Mouse (Mus musculus): ENCODE measurements at regions not wholly inside any gene's neighbourhood (a gene's known extent, or its start where the extent isn't known, plus 50 kb on each side); places are given as distances from the start of the nearest gene placed in this dataset.
A peak's percentile ranks its signal among the peaks of the same experiment; 100 is the strongest.

GRCm38 (mm10) chr13:28856472-28856871 is 97.0 kb downstream of the Sox4 start:
- Histone ChIP-seq H3K27me3 (ENCODE audit: control insufficient read depth, insufficient read depth, low read length) (no peaks in the 10 kb centered on the region), H3K9me3 (ENCODE audit: control insufficient read depth, low read length) (no peaks in the 10 kb centered on the region), H3K9ac (ENCODE audit: low read length) (no peak overlapping the region), H3K4me3 (ENCODE audit: low read depth, low read length) (no peak overlapping the region), H3K4me2 (ENCODE audit: low read depth, low read length, severe bottlenecking) (no peak overlapping the region), H3K4me1 (replicated peaks; ENCODE audit: control insufficient read depth, insufficient read depth, low read length) (peaks cover 3% of the 10 kb centered on the region; the same call in 1 of the 2 replicates), H3K27ac (ENCODE audit: low read depth, low read length) (no peak overlapping the region), H3K36me3 (ENCODE audit: control insufficient read depth, insufficient read depth, low read length) (no peaks in the 10 kb centered on the region)
- ATAC-seq (replicated peaks; ENCODE audit: low FRiP score) (no peak), DNase-seq (ENCODE audit: low spot score) (no peak)
- WGBS, result 87% methylated on average over 4 of the region's 4 CpGs

- DNase-seq (ENCODE audit: low spot score), result no peak
- H3K27me3 ChIP-seq (ENCODE audit: control insufficient read depth, insufficient read depth, low read length), result no peaks in the 10 kb centered on the region
Observed at GRCm38 (mm10) chr13:28854247-28854646, 99.3 kb downstream of the Sox4 start.

GRCm38 (mm10) chr13:28848305-28848704 is 105.2 kb downstream of the Sox4 start:
- Histone ChIP-seq H3K9ac (ENCODE audit: low read length) (no peak overlapping the region), H3K4me2 (ENCODE audit: low read depth, low read length, severe bottlenecking) (no peak overlapping the region), H3K4me3 (ENCODE audit: low read depth, low read length) (no peak overlapping the region), H3K27me3 (ENCODE audit: control insufficient read depth, insufficient read depth, low read length) (no peaks in the 10 kb centered on the region), H3K4me1 (replicated peaks; ENCODE audit: control insufficient read depth, insufficient read depth, low read length) (peaks cover 12% of the 10 kb centered on the region), H3K36me3 (ENCODE audit: control insufficient read depth, insufficient read depth, low read length) (no peaks in the 10 kb centered on the region), H3K9me3 (ENCODE audit: control insufficient read depth, low read length) (no peaks in the 10 kb centered on the region), H3K27ac (ENCODE audit: low read depth, low read length) (no peak overlapping the region)
- WGBS, result 88% methylated on average over 5 of the region's 5 CpGs
- no peak for DNase-seq (ENCODE audit: low spot score)
- no peak for ATAC-seq (replicated peaks; ENCODE audit: low FRiP score)

More at GRCm38 (mm10) chr13:28854247-28854646, 99.3 kb downstream of the Sox4 start:
- Histone ChIP-seq H3K4me3 (ENCODE audit: low read depth, low read length) (no peak overlapping the region), H3K36me3 (ENCODE audit: control insufficient read depth, insufficient read depth, low read length) (no peaks in the 10 kb centered on the region), H3K9ac (ENCODE audit: low read length) (no peak overlapping the region), H3K4me2 (ENCODE audit: low read depth, low read length, severe bottlenecking) (no peak overlapping the region), H3K9me3 (ENCODE audit: control insufficient read depth, low read length) (no peaks in the 10 kb centered on the region), H3K4me1 (replicated peaks; ENCODE audit: control insufficient read depth, insufficient read depth, low read length) (no peaks in the 10 kb centered on the region), H3K27ac (ENCODE audit: low read depth, low read length) (no peak overlapping the region)
- no peak for ATAC-seq (replicated peaks; ENCODE audit: low FRiP score)
- 92% methylated on average over 9 of the region's 9 CpGs for whole genome bisulfite sequencing

- H3K4me3 ChIP-seq (ENCODE audit: low read depth, low read length), result no peak overlapping the region
- H3K9me3 ChIP-seq (ENCODE audit: control insufficient read depth, low read length), result no peaks in the 10 kb centered on the region
- no peak for DNase-seq (ENCODE audit: low spot score)
- no peak overlapping the region for H3K9ac ChIP-seq (ENCODE audit: low read length)
- H3K36me3 ChIP-seq (ENCODE audit: control insufficient read depth, insufficient read depth, low read length), result no peaks in the 10 kb centered on the region
- WGBS, result 60% methylated on average over 3 of the region's 3 CpGs
- H3K4me2 ChIP-seq (ENCODE audit: low read depth, low read length, severe bottlenecking), result no peak overlapping the region
- ATAC-seq (replicated peaks; ENCODE audit: low FRiP score), result no peak
- H3K27ac ChIP-seq (ENCODE audit: low read depth, low read length), result no peak overlapping the region
- H3K4me1 ChIP-seq (replicated peaks; ENCODE audit: control insufficient read depth, insufficient read depth, low read length), result peaks cover 12% of the 10 kb centered on the region
- no peaks in the 10 kb centered on the region for H3K27me3 ChIP-seq (ENCODE audit: control insufficient read depth, insufficient read depth, low read length)
Observed at GRCm38 (mm10) chr13:28847478-28847877, 106.0 kb downstream of the Sox4 start.

GRCm38 (mm10) chr13:28844495-28844894 is 109.0 kb downstream of the Sox4 start:
- no peak overlapping the region for H3K4me3 ChIP-seq (ENCODE audit: low read depth, low read length)
- no peaks in the 10 kb centered on the region for H3K27me3 ChIP-seq (ENCODE audit: control insufficient read depth, insufficient read depth, low read length)
- no peak overlapping the region for H3K4me2 ChIP-seq (ENCODE audit: low read depth, low read length, severe bottlenecking)
- no peak for DNase-seq (ENCODE audit: low spot score)
- WGBS, result 38% methylated on average over 3 of the region's 3 CpGs
- H3K4me1 ChIP-seq (replicated peaks; ENCODE audit: control insufficient read depth, insufficient read depth, low read length), result peaks cover 12% of the 10 kb centered on the region
- ATAC-seq (replicated peaks; ENCODE audit: low FRiP score), result peak; percentile 56; the same call in 1 of the 2 replicates
- H3K27ac ChIP-seq (ENCODE audit: low read depth, low read length), result peak overlapping the region; percentile 25; the same call in 1 of the 2 replicates
- no peaks in the 10 kb centered on the region for H3K9me3 ChIP-seq (ENCODE audit: control insufficient read depth, low read length)
- H3K9ac ChIP-seq (ENCODE audit: low read length), result no peak overlapping the region
- H3K36me3 ChIP-seq (ENCODE audit: control insufficient read depth, insufficient read depth, low read length), result no peaks in the 10 kb centered on the region

GRCm38 (mm10) chr13:28842811-28843210 is 110.7 kb downstream of the Sox4 start:
- peaks cover 13% of the 10 kb centered on the region for H3K4me1 ChIP-seq (replicated peaks; ENCODE audit: control insufficient read depth, insufficient read depth, low read length)
- DNase-seq (ENCODE audit: low spot score), result no peak
- WGBS, result 83% methylated on average over 3 of the region's 3 CpGs

GRCm38 (mm10) chr13:28840142-28840541 is 113.4 kb downstream of the Sox4 start:
- no peaks in the 10 kb centered on the region for H3K9me3 ChIP-seq (ENCODE audit: control insufficient read depth, low read length)
- H3K4me3 ChIP-seq (ENCODE audit: low read depth, low read length), result no peak overlapping the region
- H3K27ac ChIP-seq (ENCODE audit: low read depth, low read length), result no peak overlapping the region
- no peaks in the 10 kb centered on the region for H3K36me3 ChIP-seq (ENCODE audit: control insufficient read depth, insufficient read depth, low read length)
- no peak overlapping the region for H3K9ac ChIP-seq (ENCODE audit: low read length)
- ATAC-seq (replicated peaks; ENCODE audit: low FRiP score) (no peak), DNase-seq (ENCODE audit: low spot score) (no peak)
- H3K4me1 ChIP-seq (replicated peaks; ENCODE audit: control insufficient read depth, insufficient read depth, low read length), result peaks cover 7% of the 10 kb centered on the region; the same call in 1 of the 2 replicates
- WGBS, result 94% methylated on average over 5 of the region's 5 CpGs
- no peaks in the 10 kb centered on the region for H3K27me3 ChIP-seq (ENCODE audit: control insufficient read depth, insufficient read depth, low read length)
- no peak overlapping the region for H3K4me2 ChIP-seq (ENCODE audit: low read depth, low read length, severe bottlenecking)

More at GRCm38 (mm10) chr13:28842811-28843210, 110.7 kb downstream of the Sox4 start:
- Histone ChIP-seq H3K36me3 (ENCODE audit: control insufficient read depth, insufficient read depth, low read length) (no peaks in the 10 kb centered on the region), H3K4me2 (ENCODE audit: low read depth, low read length, severe bottlenecking) (no peak overlapping the region), H3K9ac (ENCODE audit: low read length) (no peak overlapping the region), H3K27me3 (ENCODE audit: control insufficient read depth, insufficient read depth, low read length) (no peaks in the 10 kb centered on the region), H3K27ac (ENCODE audit: low read depth, low read length) (no peak overlapping the region), H3K9me3 (ENCODE audit: control insufficient read depth, low read length) (no peaks in the 10 kb centered on the region), H3K4me3 (ENCODE audit: low read depth, low read length) (no peak overlapping the region)
- no peak for ATAC-seq (replicated peaks; ENCODE audit: low FRiP score)

- Histone ChIP-seq H3K27ac (ENCODE audit: low read depth, low read length) (no peak overlapping the region), H3K4me3 (ENCODE audit: low read depth, low read length) (no peak overlapping the region), H3K36me3 (ENCODE audit: control insufficient read depth, insufficient read depth, low read length) (no peaks in the 10 kb centered on the region), H3K27me3 (ENCODE audit: control insufficient read depth, insufficient read depth, low read length) (no peaks in the 10 kb centered on the region), H3K4me1 (replicated peaks; ENCODE audit: control insufficient read depth, insufficient read depth, low read length) (peaks cover 2% of the 10 kb centered on the region; the same call in 1 of the 2 replicates), H3K9ac (ENCODE audit: low read length) (no peak overlapping the region), H3K4me2 (ENCODE audit: low read depth, low read length, severe bottlenecking) (no peak overlapping the region), H3K9me3 (ENCODE audit: control insufficient read depth, low read length) (no peaks in the 10 kb centered on the region)
- WGBS, result 65% methylated on average over 6 of the region's 6 CpGs
- no peak for DNase-seq (ENCODE audit: low spot score)
- no peak for ATAC-seq (replicated peaks; ENCODE audit: low FRiP score)
Observed at GRCm38 (mm10) chr13:28839084-28839483, 114.4 kb downstream of the Sox4 start.

- no peak for ATAC-seq (replicated peaks; ENCODE audit: low FRiP score)
- no peak overlapping the region for H3K4me2 ChIP-seq (ENCODE audit: low read depth, low read length, severe bottlenecking)
- H3K27ac ChIP-seq (ENCODE audit: low read depth, low read length), result no peak overlapping the region
- H3K9ac ChIP-seq (ENCODE audit: low read length), result no peak overlapping the region
- H3K4me3 ChIP-seq (ENCODE audit: low read depth, low read length), result no peak overlapping the region
- H3K9me3 ChIP-seq (ENCODE audit: control insufficient read depth, low read length), result no peaks in the 10 kb centered on the region
- 84% methylated on average over 3 of the region's 3 CpGs for WGBS
- H3K27me3 ChIP-seq (ENCODE audit: control insufficient read depth, insufficient read depth, low read length), result no peaks in the 10 kb centered on the region
- no peak for DNase-seq (ENCODE audit: low spot score)
- H3K4me1 ChIP-seq (replicated peaks; ENCODE audit: control insufficient read depth, insufficient read depth, low read length), result peaks cover 2% of the 10 kb centered on the region; the same call in 1 of the 2 replicates
- no peaks in the 10 kb centered on the region for H3K36me3 ChIP-seq (ENCODE audit: control insufficient read depth, insufficient read depth, low read length)
Observed at GRCm38 (mm10) chr13:28838216-28838615, 115.3 kb downstream of the Sox4 start.

All from forebrain, embryonic 11.5 days (tissue).